Mouse (Mus musculus): ENCODE results near the gene St7l. TPM values are rescaled to one million over a fixed set of nuclear protein-coding genes. Genes with fewer than 3 reads are reported as not detected.

Gene St7l
- polyA plus RNA-seq (2012; ENCODE audit: low replicate concordance) = 1.9 and 5.6 TPM in 2 replicates

DNA sequence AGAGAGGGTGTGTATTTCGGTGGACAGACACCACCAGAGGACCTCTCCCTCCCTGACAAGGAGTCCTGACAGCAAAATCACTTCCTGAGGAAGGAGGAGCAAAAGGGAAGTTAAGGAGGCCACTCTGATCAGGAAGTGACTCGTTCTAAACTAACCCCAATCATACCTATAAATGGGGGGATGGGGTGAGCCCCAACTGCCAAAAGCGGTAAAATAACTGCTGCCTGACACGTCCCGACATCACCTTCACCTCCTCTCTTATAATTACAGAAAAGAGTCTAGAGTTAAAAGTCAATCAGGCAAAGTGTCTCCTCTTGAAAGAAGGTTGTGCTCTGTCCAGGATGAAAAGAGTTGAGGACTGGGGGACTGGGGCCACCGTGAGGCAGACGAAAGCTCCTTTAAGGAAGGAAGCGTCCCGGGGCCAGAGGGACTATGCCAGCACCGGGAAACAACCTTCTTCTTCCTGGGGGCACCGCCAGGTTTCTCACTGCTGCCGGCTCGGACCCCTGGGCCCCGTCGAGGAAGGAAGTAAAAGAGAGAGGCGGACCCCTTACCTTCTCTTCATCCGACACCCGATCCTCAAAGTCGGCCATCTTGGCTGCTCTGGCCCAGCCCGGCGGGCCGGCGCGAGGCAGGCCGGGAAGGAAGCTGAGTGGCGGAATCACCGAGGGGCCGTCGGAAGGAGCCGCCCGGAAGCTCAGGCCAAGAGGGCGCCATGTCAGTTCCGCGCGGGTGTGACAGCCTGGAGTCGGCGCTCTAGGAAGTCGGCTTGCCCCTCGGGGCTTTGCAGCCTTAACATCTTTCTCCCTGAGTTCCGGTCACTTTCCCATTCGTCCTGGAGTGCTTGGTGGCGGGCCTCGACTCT, at the start of gene St7l, which contains the start of gene Capza1:
Gene St7l (plus strand): TSS at position 220 of the 865 bp plus-strand sequence.
Gene Capza1 (minus strand): TSS at position 720 of the 865 bp plus-strand sequence.

GRCm38 (mm10) chr3:104817991-104818748, 45.6 kb upstream of the St7l start, which contains the start of gene Mov10:
Gene Mov10, minus strand, starts transcription at chr3:104818563.

GRCm38 (mm10) chr3:104961066-104962059, 97.6 kb downstream of the St7l start, which contains the start of gene Wnt2b:
Gene Wnt2b, minus strand, starts transcription at chr3:104961921.

Other genes with a start within 250 kb of the St7l start
- 85.7 and 107 TPM in 2 replicates for gene Slc16a1, start 225.3 kb upstream of the St7l start, polyA plus RNA-seq (2012; ENCODE audit: low replicate concordance)
- 5.0 and 6.8 TPM in 2 replicates for gene Ppm1j, start 82.9 kb upstream of the St7l start, polyA plus RNA-seq (2012; ENCODE audit: low replicate concordance)
- 0.11 and 0.20 TPM in 2 replicates for gene Fam19a3, start 82.2 kb upstream of the St7l start, polyA plus RNA-seq (2012; ENCODE audit: low replicate concordance)
- gene Rhoc, start 75.6 kb upstream of the St7l start, polyA plus RNA-seq (2012; ENCODE audit: low replicate concordance) = 37.1 and 41.8 TPM in 2 replicates
- gene Mov10, start 45.4 kb upstream of the St7l start, polyA plus RNA-seq (2012; ENCODE audit: low replicate concordance) = 23.8 and 27.2 TPM in 2 replicates
- 9.9 and 16.0 TPM in 2 replicates for gene Capza1, start 500 bp downstream of the St7l start, polyA plus RNA-seq (2012; ENCODE audit: low replicate concordance)
- gene Wnt2b, start 97.9 kb downstream of the St7l start, polyA plus RNA-seq (2012; ENCODE audit: low replicate concordance) = not detected in 2 replicates
- gene Cttnbp2nl, start 189.1 kb downstream of the St7l start, polyA plus RNA-seq (2012; ENCODE audit: low replicate concordance) = 0.73 and 1.5 TPM in 2 replicates
- not detected in 2 replicates for gene 4930564D02Rik, start 202.8 kb downstream of the St7l start, polyA plus RNA-seq (2012; ENCODE audit: low replicate concordance)

Measured in leukemia stem cell, adult 10-12 weeks (primary cell).